Mouse (Mus musculus): ENCODE data around the gene Acvrl1.
A peak's percentile ranks its signal among the peaks of the same experiment; 100 is the strongest.

Gene Acvrl1

DNA sequence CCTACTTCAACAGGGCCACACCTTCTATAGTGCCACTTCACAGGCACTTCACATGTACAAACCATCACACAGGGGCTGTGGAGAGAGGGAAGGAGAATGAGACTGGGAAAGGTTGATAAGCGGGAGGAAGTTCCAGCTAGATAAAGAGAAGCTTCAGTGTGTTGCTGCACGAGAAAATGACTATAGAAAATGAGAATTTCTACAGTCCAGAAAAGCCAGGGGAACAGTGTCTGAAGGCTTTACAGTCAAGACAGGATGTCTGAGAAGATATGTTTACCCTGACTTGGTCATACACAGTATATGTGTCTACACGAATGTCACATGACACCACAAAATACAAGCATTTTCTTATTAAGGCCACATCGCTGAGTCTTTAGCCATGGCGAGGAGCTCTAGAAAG, 41.6 kb downstream of the Acvrl1 start:
- DNase-seq (ENCODE audit: low spot score in 2 of 2), result no peak

DNA sequence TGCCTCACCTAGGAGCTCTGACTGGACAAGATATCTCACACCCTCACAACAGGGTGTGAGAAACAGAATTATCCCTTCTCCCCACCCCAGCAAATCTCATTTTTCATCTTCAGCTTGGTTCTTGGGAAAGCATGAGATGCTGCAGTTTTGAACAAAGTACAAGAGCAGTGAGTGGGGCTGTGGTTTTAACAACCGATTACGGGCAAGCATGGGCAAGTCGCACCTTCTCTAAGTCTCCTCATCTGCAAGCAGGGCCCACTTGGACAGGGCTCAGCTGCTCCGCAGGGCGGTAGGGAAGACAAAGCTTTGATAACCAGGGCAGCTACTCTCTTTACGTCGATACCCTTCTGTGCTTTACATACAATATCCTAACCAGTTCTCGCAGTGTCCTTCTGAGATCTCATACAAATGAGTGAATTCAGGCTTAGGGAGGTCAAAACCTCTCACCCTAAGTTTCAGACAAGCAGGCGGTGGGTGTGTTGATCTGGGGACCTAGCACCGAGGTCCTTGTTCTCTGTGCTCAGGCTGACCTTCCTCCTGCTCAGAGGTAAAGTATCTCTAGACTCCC, 42.2 kb downstream of the Acvrl1 start:
- DNase-seq (ENCODE audit: low spot score in 2 of 2), result no peak

DNA sequence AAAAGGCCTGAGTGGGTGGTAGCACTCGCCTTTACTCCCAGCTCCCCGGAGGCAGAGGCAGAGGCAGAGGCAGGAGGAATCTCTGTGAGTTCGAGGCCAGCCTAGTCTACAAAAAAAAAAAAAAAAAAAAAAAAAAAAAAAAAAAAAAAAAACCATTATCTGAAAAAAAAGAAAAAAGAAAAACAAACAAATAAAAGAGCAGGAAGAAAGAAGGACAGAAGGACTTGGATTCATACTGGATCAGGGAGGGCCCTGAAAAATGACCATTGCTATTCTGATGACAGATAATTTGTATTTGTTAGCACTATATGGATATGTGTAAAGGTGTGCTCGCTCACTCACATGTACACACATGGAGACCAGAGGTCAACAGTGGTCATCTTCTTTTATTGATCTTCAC, 43.0 kb downstream of the Acvrl1 start:
- no peak for DNase-seq (ENCODE audit: low spot score in 2 of 2)

DNA sequence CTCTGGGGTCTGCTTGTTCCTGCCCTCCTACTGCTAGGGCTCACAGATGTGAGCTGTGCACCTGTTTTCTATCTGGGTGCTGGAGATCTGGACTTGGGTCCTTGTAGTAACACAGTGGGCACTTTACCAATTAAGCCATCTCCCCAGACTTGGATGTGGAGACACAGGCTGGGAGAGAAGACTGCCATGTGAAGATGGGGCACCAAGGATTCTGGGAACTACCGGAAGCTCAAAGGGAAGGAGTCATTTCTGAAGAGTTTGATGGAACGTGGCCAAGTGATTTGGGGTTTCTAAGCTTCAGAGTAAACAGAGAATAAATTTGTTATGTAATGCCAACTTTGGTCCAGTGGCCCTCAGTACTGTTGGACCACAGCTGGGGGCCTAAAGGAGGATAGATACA, 43.7 kb downstream of the Acvrl1 start:
- DNase-seq (ENCODE audit: low spot score in 2 of 2), result no peak

DNA sequence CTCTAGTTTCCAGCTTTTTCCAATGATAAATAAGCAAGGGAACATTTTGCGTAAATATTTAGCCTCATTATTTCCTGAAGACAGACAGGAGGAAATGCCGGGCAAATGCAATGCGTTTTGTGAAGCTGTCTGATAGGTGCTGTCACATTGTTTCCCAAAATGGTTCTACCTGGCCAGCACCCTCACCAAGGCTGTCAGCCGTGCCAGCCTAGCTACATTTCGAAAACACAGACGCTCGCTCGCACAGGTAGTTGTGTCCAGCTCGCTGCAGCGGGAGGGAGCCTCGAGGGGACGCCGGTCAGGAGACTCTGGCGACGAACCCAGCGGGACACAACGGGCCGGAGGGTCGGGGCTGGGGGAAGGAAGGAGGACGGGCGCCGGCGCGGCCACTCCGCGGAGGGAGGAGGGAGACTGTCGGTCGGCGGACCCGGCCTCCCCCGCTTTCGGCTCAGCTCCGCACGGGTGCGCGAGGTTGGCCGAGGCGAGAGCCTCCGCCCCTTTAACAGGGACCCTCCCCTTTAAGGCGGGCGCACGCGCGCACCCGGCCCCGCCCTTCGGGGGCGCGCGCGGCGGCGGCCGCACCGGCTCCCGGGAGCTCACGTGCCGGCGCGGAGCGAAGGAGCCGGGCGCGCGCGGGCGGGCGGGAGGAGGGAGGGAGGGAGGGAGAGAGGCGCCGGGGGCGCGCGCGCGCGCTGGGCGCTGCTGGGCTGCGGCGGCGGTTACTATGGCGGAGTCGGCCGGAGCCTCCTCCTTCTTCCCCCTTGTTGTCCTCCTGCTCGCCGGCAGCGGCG, 45.3 kb downstream of the Acvrl1 start, which contains the start of gene Acvr1b:
Gene Acvr1b, plus strand, starts transcription at position 647 of the 791 bp plus-strand sequence.
- DNase-seq (ENCODE audit: low spot score in 2 of 2), result peak; percentile 73 to 81

DNA sequence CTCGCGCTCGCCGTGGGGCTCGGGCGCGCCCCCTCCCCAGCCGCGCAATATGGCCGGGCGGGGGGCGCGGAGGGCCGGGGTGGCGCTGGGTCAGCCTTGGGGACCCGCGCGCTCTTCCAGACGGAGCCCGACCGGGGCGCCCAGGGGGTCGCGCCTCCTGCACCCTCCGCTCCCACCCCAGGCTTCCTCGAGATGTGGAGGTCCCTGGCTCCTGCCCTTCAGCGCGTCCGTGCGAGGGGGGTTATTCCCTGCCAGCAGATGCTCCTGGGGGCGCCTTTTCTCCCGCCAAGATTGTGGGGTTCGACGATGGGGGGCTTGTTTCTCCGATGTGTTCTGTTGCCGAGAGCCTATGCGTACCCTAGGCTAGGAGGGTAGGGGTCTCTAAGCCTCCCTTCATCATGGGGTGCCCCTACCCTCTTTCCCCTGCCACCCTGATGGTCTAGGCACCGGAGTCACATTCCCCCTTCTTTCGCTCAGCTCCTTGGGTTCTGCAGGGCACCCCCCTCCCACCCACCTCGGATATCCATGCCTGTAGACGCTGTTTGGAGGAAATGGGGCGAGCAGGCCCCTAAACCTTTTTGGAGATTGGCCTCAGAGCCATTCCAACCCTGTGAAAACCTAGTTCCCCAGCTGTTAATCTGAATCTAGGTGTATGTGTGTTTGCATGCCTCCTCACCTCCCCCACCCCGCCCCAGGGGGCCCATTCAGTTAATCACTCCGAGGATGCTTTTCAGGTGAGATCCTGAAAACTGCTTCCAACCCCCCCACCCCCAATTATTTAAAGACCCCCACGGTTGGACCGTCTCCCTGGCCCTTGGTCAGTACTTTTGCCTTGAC, 46.2 kb downstream of the Acvrl1 start:
- no peak for DNase-seq (ENCODE audit: low spot score in 2 of 2)

DNA sequence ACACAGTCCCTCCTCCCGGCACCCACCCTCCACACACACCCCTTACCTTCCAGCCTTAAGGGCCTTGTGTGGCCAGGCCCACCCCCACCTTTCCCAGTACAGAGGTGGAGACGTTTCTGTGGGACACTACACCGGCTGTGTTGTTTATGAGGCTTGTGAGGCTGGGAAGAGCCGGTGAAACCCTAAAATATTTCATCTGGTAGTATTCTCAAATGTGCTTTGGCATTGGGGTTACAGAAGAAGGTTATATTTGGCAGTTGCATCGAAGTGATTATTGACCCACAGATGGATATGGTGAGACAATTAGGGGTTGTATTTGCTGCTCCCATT, 46.8 kb downstream of the Acvrl1 start:
- no peak for DNase-seq (ENCODE audit: low spot score in 2 of 2)

DNA sequence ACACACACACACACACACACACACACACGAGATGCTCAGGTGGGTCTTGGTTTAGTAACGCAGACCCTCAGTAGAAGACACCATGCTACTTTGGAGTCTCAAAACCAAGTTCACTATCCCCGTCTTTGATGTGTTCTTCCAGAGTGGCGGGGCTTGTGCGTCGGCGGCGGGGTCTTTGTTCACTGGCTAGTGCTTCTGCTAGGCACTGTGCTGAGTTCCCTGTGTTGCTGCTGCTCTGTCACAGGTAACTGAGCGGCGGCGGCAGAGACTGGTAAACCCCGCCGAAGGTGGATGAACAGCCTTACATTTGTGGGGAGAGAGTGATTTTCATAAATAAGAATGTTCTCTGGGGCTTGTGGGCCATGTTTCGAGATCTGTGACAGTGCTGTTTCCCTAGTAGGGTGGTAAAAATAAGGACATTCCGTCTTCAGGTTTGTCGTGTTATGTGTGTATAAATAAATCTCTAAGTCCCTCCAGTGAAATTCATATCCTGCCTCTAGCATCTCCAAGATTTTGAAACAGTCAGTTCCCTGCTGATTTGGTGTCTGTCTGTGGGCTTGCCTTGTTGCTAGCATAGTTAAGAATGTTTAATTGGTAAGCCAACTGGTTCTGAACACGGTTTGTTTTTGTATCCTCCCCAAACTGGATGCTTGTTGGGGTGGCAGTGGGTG, 47.4 kb downstream of the Acvrl1 start:
- DNase-seq (ENCODE audit: low spot score in 2 of 2), result no peak

DNA sequence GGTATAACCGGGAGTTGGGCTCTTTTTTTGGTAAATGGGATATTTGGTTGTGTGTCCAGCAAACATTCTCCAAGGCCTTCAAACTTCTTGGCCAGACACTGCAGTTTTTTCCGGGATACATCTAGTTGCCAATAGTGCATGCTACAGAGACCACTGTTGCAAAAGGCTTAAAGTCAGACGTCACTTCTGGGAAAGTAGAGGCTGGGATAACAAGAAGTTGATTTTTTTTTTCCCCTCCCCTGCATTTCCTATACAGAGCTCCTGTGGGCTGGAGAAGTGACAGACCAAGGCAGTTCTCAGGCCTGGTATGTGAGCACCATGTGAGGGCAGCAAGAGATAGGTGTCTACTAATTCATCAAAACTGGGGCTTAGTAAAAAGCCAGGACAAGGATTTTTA, 48.0 kb downstream of the Acvrl1 start:
- no peak for DNase-seq (ENCODE audit: low spot score in 2 of 2)

DNA sequence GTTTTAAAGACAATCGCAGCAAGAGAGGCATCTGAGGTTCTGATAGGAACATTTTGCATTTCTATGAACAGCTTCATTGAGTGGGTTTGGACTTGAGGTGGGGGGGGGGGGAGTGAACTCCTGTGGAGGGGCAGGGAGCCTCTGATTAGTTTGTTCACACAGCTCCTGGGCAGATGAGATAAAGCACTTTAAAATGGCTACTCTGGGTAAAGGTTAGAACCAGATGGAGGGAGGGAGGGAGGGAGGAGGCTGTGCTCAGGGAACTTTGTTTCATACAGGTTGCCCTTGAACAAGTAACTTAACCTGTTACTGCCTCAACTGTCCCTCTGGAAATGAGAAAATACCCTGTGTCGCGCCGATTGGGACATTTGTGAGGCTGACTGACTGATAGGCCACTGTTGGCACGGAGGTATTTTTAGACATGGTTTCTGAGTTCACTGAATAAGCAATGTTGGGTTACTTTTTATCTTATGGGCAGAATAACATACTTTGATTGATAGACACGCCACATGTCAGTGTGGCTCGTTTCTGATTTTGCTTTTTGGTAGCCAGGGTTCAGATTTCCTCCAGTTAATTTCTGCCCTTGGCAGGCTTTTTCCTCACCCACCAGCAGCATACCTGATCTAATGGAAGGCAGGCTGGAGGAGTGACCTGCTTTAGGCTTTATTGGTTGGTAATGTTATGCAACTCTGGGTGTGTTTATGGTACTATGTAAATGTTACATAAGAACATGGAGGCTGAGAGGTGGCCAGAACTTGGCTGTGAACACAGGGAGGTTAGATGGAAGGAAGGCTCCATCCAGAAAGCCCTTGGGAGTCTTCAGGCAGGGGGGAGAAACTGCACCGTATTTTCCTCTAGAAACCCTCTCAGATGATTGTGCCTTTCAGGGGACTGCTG, 48.7 kb downstream of the Acvrl1 start:
- DNase-seq (ENCODE audit: low spot score in 2 of 2), result no peak

DNA sequence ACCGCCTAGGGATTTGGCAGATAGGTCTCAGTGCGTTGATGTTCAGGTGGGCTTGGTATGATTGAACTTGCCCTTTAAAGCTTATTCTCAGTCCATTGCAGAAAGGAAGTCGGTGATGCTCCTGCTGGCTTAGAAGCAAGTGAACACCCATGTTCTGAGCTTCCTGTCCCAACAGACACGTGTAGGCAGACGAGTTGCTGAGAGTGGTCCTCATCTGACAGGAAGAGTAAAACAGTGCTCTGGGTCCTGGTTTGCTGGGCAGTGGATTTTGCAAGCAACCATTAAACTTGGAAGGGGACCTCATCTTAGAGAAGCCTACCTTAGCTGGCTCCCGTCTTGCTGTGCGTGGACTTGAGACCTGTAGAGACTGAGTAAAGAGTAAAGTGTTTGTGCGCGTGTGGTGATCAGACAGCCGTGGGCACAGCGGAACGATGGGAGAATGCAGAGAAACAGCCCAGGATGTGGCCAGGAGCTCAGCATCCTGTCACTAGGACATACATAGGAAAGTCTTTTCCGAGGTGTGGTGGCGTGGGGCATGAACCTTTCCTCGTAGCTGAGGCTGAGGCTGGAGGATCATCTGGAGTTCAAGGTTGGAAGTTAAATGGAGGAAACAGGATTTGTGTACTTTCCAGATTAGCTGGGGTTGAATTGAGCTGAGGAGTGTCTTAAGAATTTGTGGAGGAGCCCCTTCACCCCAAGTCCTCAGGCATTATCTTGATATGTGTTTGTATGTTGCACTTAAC, 52.2 kb downstream of the Acvrl1 start:
- no peak for DNase-seq (ENCODE audit: low spot score in 2 of 2)

DNA sequence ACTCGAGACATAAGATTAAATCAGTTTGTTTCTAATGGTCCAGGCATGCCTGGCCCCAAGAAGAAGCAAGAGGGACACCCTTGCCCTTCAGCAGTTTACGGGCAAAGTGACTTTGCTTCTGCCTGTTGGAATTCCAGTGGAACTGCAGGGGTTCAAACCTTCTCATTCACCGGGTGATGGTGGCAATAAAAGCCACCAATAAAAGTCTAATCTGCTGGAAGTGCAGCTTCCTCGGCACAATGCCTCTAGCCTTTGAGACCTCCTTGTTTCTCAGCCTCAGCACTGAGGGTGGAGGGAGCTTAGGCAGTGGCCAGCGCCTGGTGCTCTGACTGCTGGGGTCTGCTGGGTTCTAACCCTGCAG, 52.8 kb downstream of the Acvrl1 start:
- no peak for DNase-seq (ENCODE audit: low spot score in 2 of 2)

DNA sequence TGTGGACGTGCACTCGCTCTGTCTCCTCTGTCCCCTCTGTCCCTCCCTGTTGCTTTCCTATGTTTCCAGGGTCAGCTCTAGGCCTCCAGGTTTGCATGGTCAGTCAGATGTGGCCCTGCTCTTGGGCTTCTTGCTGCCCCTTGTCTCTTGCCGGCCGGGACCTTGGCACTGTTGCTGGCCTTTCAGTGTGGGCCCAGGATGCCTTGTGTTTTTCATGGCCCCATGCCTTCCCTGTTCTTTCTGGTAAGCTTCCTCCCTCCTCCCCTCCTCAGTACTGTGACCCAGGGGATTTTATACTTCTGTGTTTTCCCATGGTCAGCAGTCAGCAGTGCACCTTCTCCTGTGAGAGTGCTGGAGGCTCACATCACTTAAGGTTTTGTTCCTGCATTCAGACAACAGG, 53.2 kb downstream of the Acvrl1 start:
- DNase-seq (ENCODE audit: low spot score in 2 of 2), result no peak

DNA sequence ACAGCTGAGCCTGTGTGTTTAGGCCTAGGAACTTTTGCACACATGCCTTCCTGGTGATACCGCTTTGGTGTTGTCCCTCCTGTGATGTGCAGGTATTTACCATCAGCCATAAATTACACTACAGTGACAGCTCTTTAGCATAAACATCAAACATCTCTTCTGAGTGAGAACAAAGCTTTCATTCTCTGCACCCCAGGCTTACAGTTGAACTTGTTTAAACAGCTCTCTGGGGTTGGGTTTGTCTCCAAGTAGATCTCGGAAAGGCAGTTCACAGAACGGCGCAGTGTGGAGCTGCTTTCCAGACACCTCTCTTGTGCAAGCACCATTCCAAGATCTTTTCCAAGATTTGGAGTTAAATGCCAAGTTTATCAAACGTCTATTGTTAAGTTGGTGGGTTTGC, 54.4 kb downstream of the Acvrl1 start:
- no peak for DNase-seq (ENCODE audit: low spot score in 2 of 2)

DNA sequence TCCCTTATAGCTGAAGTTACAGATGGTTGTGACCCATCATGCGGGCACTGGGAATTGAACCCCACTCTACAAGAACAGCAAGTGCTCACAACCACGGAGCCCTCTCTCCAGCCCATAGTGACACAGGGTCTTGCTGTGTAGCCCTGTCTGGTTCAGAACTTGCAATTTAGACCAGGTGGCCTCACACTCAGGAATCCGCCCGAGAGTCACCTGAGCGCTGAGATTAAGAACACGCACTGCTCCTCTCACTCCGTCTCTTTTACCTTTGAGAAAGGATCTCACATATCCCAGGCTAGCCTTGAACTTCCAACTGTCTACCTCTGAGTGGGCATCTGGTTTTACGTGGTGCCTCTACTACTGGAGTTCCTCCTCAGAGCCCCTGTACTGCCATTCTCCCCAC, 56.0 kb downstream of the Acvrl1 start:
- DNase-seq (ENCODE audit: low spot score in 2 of 2), result no peak

DNA sequence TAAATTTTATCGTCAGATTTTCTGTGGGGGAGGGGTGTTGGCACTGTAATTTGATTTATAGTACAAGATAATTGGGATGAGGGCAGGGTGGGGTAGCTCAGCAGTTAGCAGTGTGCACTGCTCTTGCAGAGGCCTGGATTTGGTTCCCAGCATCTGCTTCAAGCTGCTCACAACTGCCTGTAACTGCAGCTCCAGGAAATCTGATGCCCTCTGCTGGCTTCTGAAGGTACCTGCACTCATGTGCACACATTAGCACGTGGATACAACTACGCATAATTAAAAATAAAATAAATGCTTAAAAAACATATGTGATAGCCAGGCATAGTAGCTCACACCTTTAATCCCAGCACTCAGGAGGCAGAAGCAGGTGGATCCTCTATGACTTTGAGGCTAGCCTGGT, 57.2 kb downstream of the Acvrl1 start:
- DNase-seq (ENCODE audit: low spot score in 2 of 2), result no peak

DNA sequence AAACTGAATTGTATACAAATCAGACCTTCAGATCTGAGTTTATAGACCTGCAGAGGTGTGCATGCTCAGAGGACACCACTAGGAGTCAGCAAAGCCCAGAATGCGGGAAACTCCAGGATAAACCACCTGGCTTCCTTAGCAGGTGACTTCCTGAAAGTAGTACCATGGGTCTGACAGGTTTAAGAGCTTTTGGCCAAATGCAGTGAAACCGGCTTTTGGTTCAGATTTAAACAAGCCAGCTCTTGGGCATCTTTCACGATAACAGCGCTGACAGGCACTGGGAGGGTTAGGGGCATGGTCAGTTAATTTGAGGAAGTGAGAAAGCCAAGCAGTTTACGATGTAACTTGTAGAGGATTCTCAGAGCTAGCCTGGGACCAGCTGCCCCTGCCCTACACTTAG, 59.6 kb downstream of the Acvrl1 start:
- DNase-seq (ENCODE audit: low spot score in 2 of 2), result no peak

DNA sequence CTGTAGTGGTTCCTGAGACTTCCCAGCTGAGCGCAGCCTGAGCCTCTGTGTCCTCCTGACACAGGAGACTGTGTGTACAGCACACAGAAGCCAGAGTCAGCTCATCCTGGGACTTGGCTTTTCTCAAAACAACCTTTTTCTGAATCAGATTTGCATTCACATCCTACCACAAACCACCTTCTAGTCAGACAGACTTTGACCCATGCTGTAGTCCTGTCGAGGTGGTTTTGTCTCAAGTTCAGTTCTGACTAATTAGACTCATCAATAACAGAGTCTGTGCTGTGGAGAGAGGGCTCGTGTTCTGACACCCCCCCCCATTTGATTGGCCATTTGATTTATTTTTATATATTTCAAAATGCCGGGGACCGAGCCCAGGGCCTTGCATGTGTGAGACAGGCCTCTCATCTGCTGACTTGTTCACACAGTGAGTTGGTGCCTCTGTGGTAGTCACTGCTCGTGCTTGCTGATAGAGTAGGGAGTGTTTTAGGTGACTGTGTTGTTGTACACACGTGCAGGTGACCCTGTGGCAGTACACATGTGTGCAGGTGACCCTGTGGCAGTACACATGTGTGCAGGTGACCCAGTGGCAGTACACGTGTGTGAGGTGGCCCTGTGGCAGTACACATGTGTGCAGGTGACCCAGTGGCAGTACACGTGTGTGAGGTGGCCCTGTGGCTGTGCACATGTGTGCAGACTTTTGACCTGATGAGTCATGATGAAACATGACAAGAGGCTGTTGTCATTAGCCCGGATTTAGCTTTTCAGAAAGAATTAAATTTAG, 61.8 kb downstream of the Acvrl1 start:
- DNase-seq (ENCODE audit: low spot score in 2 of 2), result no peak

DNA sequence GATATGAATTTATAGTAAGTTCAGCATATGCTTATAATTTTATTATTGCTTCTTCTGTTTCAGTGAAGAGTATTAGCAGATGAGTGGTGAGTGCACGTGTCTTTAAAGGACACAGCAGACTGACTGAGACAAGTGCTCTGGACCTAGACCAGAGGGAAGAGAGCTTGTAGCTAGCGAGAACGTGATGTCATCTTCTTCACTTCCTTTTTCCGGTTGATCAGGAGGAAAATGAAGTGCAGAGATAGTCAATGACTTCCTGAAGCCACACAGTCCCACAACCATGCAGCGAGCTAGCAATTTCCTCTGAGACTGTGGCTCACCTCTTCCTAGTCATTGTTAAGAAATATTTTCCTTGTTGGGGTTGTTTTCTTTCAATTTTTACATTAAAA, 62.4 kb downstream of the Acvrl1 start:
- no peak for DNase-seq (ENCODE audit: low spot score in 2 of 2)

Data from spleen, postnatal 14 days (tissue).